Mouse (Mus musculus) midbrain, embryonic 12.5 days (tissue): ENCODE data around the gene Dync1i2. TPM values are rescaled to one million over a fixed set of nuclear protein-coding genes. Genes with fewer than 3 reads are reported as not detected.
A peak's percentile ranks its signal among the peaks of the same experiment; 100 is the strongest.

Experiments
- ATAC-seq: fragments of 200-750 bp; cut with Nextera tagmentation; 2 replicates; pipeline ENCODE4 v1.8.0; 2017; ENCODE audit warnings: low read depth, moderate TSS enrichment, moderate library complexity; ENCODE audit not compliant: low FRiP score
- H3K27ac ChIP-seq: fragments of 300-500 bp; sonication (generic); replicated peaks from 2 replicates; pipeline ENCODE4 v1.5.1; 2016; ENCODE audit warnings: mild to moderate bottlenecking
- H3K27me3 ChIP-seq: fragments of 300-500 bp; sonication (generic); 2 replicates; pipeline ENCODE4 v1.6.1; 2016; ENCODE audit warnings: mild to moderate bottlenecking
- H3K36me3 ChIP-seq: fragments of 300-500 bp; sonication (generic); 2 replicates; pipeline ENCODE4 v1.6.1; 2016
- H3K4me1 ChIP-seq: fragments of 300-500 bp; sonication (generic); 2 replicates; pipeline ENCODE4 v1.6.1; 2016
- H3K4me2 ChIP-seq: fragments of 300-500 bp; sonication (generic); replicated peaks from 2 replicates; pipeline ENCODE4 v1.6.1; 2016; ENCODE audit warnings: mild to moderate bottlenecking, moderate library complexity
- H3K4me3 ChIP-seq: fragments of 300-500 bp; sonication (generic); 2 replicates; pipeline ENCODE4 v1.5.1; 2016; ENCODE audit warnings: mild to moderate bottlenecking
- H3K9ac ChIP-seq: fragments of 300-500 bp; sonication (generic); replicated peaks from 2 replicates; pipeline ENCODE4 v1.6.1; 2016; ENCODE audit warnings: mild to moderate bottlenecking, moderate library complexity
- H3K9me3 ChIP-seq: fragments of 300-500 bp; sonication (generic); 2 replicates; pipeline ENCODE4 v1.6.1; 2016; ENCODE audit warnings: mild to moderate bottlenecking
- WGBS: fragments of 180-500 bp; shearing (Covaris S2); methylation state at CpG from one replicate; pipeline ENCODE4 v1.1.7; 2016; 5-methylcytosine and 5-hydroxymethylcytosine counted together
- polyA plus RNA-seq: library from polyadenylated mRNA; unstranded; fragments of >200 nt; fragmentation: Nextera tagmentation; extraction: Ambion mirVana; gene quantifications from 2 replicates; pipeline ENCODE4 v1.2.1, GENCODE M21; 2016

Gene Dync1i2
- polyA plus RNA-seq = 159 and 166 TPM in 2 replicates

- peak within 1 kb of the TSS; percentile 96 for H3K9ac ChIP-seq
- H3K27me3 ChIP-seq = no peaks in the 10 kb centered on the region
- no peaks in the 10 kb centered on the region for H3K9me3 ChIP-seq
- peaks cover 10% of the 10 kb centered on the region for H3K4me1 ChIP-seq
- under 1% methylated on average over 57 of the region's 57 CpGs for WGBS
- H3K4me3 ChIP-seq = peak within 1 kb of the TSS; percentile 92
- H3K36me3 ChIP-seq = peaks cover 16% of the 10 kb centered on the region
- H3K4me2 ChIP-seq = peak within 1 kb of the TSS; percentile 61
- peak; percentile 99 for ATAC-seq
- H3K27ac ChIP-seq = peak within 1 kb of the TSS; percentile 88
Measured at GRCm38 (mm10) chr2:71211591-71212359, at the start of gene Dync1i2. Dync1i2 (plus strand) TSS chr2:71211706.

- H3K27ac ChIP-seq = no peak overlapping the region
- H3K9me3 ChIP-seq = no peaks in the 10 kb centered on the region
- H3K4me2 ChIP-seq = no peak overlapping the region
- 85% methylated on average over 25 of the region's 25 CpGs for WGBS
- H3K9ac ChIP-seq = no peak overlapping the region
- peaks cover 14% of the 10 kb centered on the region; the same call in 1 of the 2 replicates for H3K4me1 ChIP-seq
- no peak for ATAC-seq
- H3K36me3 ChIP-seq = no peaks in the 10 kb centered on the region
- H3K4me3 ChIP-seq = no peak overlapping the region
- no peaks in the 10 kb centered on the region for H3K27me3 ChIP-seq
Measured at GRCm38 (mm10) chr2:71162831-71163621, 48.5 kb upstream of the Dync1i2 start.

GRCm38 (mm10) chr2:71167211-71167610 lies 44.3 kb upstream of the Dync1i2 start:
- Histone ChIP-seq H3K36me3 (no peaks in the 10 kb centered on the region), H3K27ac (no peak overlapping the region), H3K4me3 (no peak overlapping the region), H3K9ac (no peak overlapping the region), H3K4me1 (peaks cover 10% of the 10 kb centered on the region; the same call in 1 of the 2 replicates), H3K27me3 (no peaks in the 10 kb centered on the region), H3K9me3 (no peaks in the 10 kb centered on the region), H3K4me2 (no peak overlapping the region)
- WGBS = 79% methylated on average over 4 of the region's 4 CpGs
- ATAC-seq = no peak

GRCm38 (mm10) chr2:71168461-71169021 lies 43.0 kb upstream of the Dync1i2 start:
- Histone ChIP-seq H3K36me3 (no peaks in the 10 kb centered on the region), H3K27me3 (no peaks in the 10 kb centered on the region), H3K4me1 (peaks cover 10% of the 10 kb centered on the region; the same call in 1 of the 2 replicates), H3K27ac (no peak overlapping the region), H3K9me3 (no peaks in the 10 kb centered on the region), H3K4me3 (no peak overlapping the region), H3K4me2 (no peak overlapping the region), H3K9ac (no peak overlapping the region)
- 23% methylated on average over 10 of the region's 10 CpGs for WGBS
- 0 out of 2 replicates have a peak, but pooled peaks have one; percentile 63 for ATAC-seq

GRCm38 (mm10) chr2:71173031-71173430 lies 38.5 kb upstream of the Dync1i2 start:
- ATAC-seq = no peak
- H3K27ac ChIP-seq = no peak overlapping the region
- H3K36me3 ChIP-seq = no peaks in the 10 kb centered on the region
- H3K9ac ChIP-seq = no peak overlapping the region
- H3K27me3 ChIP-seq = no peaks in the 10 kb centered on the region
- H3K4me1 ChIP-seq = peaks cover 10% of the 10 kb centered on the region; the same call in 1 of the 2 replicates
- no peak overlapping the region for H3K4me2 ChIP-seq
- no peak overlapping the region for H3K4me3 ChIP-seq
- WGBS = 61% methylated on average over 3 of the region's 3 CpGs
- H3K9me3 ChIP-seq = no peaks in the 10 kb centered on the region

GRCm38 (mm10) chr2:71176329-71177249 lies 34.9 kb upstream of the Dync1i2 start:
- no peaks in the 10 kb centered on the region; the same call in 1 of the 2 replicates for H3K27me3 ChIP-seq
- no peaks in the 10 kb centered on the region for H3K4me1 ChIP-seq
- H3K9ac ChIP-seq = no peak overlapping the region
- WGBS = 68% methylated on average over 9 of the region's 9 CpGs
- no peak for ATAC-seq
- H3K27ac ChIP-seq = no peak overlapping the region
- no peaks in the 10 kb centered on the region for H3K36me3 ChIP-seq
- H3K9me3 ChIP-seq = peaks cover 6% of the 10 kb centered on the region; the same call in 1 of the 2 replicates
- no peak overlapping the region for H3K4me2 ChIP-seq
- no peak overlapping the region for H3K4me3 ChIP-seq

GRCm38 (mm10) chr2:71177250-71177615 lies 34.3 kb upstream of the Dync1i2 start:
- Histone ChIP-seq H3K36me3 (no peaks in the 10 kb centered on the region), H3K4me2 (no peak overlapping the region), H3K4me3 (no peak overlapping the region), H3K4me1 (no peaks in the 10 kb centered on the region), H3K9ac (no peak overlapping the region), H3K27ac (no peak overlapping the region), H3K27me3 (no peaks in the 10 kb centered on the region; the same call in 1 of the 2 replicates), H3K9me3 (peaks cover 6% of the 10 kb centered on the region; the same call in 1 of the 2 replicates)
- no peak for ATAC-seq
- 67% methylated on average over 1 of the region's 1 CpGs for WGBS

GRCm38 (mm10) chr2:71177760-71178159 lies 33.7 kb upstream of the Dync1i2 start:
- Histone ChIP-seq H3K4me3 (no peak overlapping the region), H3K4me1 (no peaks in the 10 kb centered on the region), H3K9ac (no peak overlapping the region), H3K27ac (no peak overlapping the region), H3K36me3 (no peaks in the 10 kb centered on the region), H3K27me3 (no peaks in the 10 kb centered on the region; the same call in 1 of the 2 replicates), H3K9me3 (peaks cover 6% of the 10 kb centered on the region; the same call in 1 of the 2 replicates), H3K4me2 (no peak overlapping the region)
- no peak for ATAC-seq
- 93% methylated on average over 1 of the region's 1 CpGs for WGBS

GRCm38 (mm10) chr2:71179716-71180115 lies 31.8 kb upstream of the Dync1i2 start:
- no peaks in the 10 kb centered on the region for H3K36me3 ChIP-seq
- WGBS = 91% methylated on average over 10 of the region's 10 CpGs
- H3K27me3 ChIP-seq = no peaks in the 10 kb centered on the region; the same call in 1 of the 2 replicates
- H3K4me3 ChIP-seq = no peak overlapping the region
- H3K9ac ChIP-seq = no peak overlapping the region
- H3K27ac ChIP-seq = no peak overlapping the region
- no peak for ATAC-seq
- H3K9me3 ChIP-seq = peaks cover 6% of the 10 kb centered on the region; the same call in 1 of the 2 replicates
- H3K4me2 ChIP-seq = no peak overlapping the region
- no peaks in the 10 kb centered on the region for H3K4me1 ChIP-seq

GRCm38 (mm10) chr2:71180566-71181217 lies 30.8 kb upstream of the Dync1i2 start:
- H3K4me1 ChIP-seq = no peaks in the 10 kb centered on the region
- H3K9me3 ChIP-seq = peaks cover 6% of the 10 kb centered on the region; the same call in 1 of the 2 replicates
- ATAC-seq = no peak
- no peak overlapping the region for H3K27ac ChIP-seq
- WGBS = 71% methylated on average over 8 of the region's 8 CpGs
- H3K4me2 ChIP-seq = no peak overlapping the region
- no peak overlapping the region for H3K9ac ChIP-seq
- no peak overlapping the region for H3K4me3 ChIP-seq
- H3K36me3 ChIP-seq = no peaks in the 10 kb centered on the region
- H3K27me3 ChIP-seq = no peaks in the 10 kb centered on the region; the same call in 1 of the 2 replicates
